ENCODE assay signal across 22 mouse cellular contexts in genomic region chr1:99317710-99318066, GRCm38 (mm10).
DNase-seq lines count a peak whose midpoint lies in the region; ATAC-seq and TF ChIP-seq lines count a peak whose summit lies in the region.
"Had no signal": no experiment of that assay in that cellular context is flagged by ENCODE, and none has a peak within 500 bp of the region (broad histone marks: within the 10 kb centered on the region; RNA-seq: fewer than 3 reads in every experiment).

No protein-coding gene starts in this region.

- no peak overlapping the region for H3K27ac ChIP-seq in embryonic facial prominence, embryonic 14.5 days (replicated peaks; ENCODE audit: low read depth, low read length)
- H3K27ac ChIP-seq in embryonic facial prominence, embryonic 10.5 days (replicated peaks): no peak overlapping the region
- no peak overlapping the region for H3K27ac ChIP-seq in neural tube, embryonic 11.5 days (ENCODE audit: low read depth, low read length)
- no peak overlapping the region for H3K27ac ChIP-seq in neural tube, embryonic 15.5 days (replicated peaks)
- H3K27ac ChIP-seq in midbrain, embryonic 16.5 days (ENCODE audit: low read length): no peak overlapping the region
- H3K27ac ChIP-seq in thymus, adult 2 months (ENCODE audit: control insufficient read depth, insufficient read depth, low read length): no peak overlapping the region
- H3K27ac ChIP-seq: hindbrain, embryonic 15.5 days had no signal

- ATAC-seq in embryonic facial prominence, embryonic 14.5 days (ENCODE audit: low read depth): no peak
- ATAC-seq in neural tube, embryonic 11.5 days (ENCODE audit: insufficient read depth, low FRiP score, low TSS enrichment): 0 out of 2 replicates have a peak, but pooled peaks have one; percentile 53
- no peak for ATAC-seq in neural tube, embryonic 15.5 days (ENCODE audit: low FRiP score)
- ATAC-seq in midbrain, embryonic 16.5 days: peak; percentile 91
- ATAC-seq: forebrain, embryonic 14.5 days had no signal

- no peaks in the 10 kb centered on the region for H3K27me3 ChIP-seq in embryonic facial prominence, embryonic 14.5 days (replicated peaks; ENCODE audit: control insufficient read depth, insufficient read depth, low read length)
- no peaks in the 10 kb centered on the region for H3K27me3 ChIP-seq in embryonic facial prominence, embryonic 10.5 days (replicated peaks; ENCODE audit: low read depth, poor library complexity, severe bottlenecking)
- no peaks in the 10 kb centered on the region for H3K27me3 ChIP-seq in neural tube, embryonic 11.5 days (ENCODE audit: control insufficient read depth, insufficient read depth, low read length)
- no peaks in the 10 kb centered on the region for H3K27me3 ChIP-seq in neural tube, embryonic 15.5 days (replicated peaks)
- H3K27me3 ChIP-seq in midbrain, embryonic 16.5 days (ENCODE audit: control insufficient read depth, insufficient read depth, low read depth, low read length): no peaks in the 10 kb centered on the region
- no peaks in the 10 kb centered on the region for H3K27me3 ChIP-seq in thymus, adult 2 months (ENCODE audit: control insufficient read depth, insufficient read depth, low read length)
- H3K27me3 ChIP-seq: CH12.LX; hindbrain, embryonic 15.5 days had no signal

- no peak overlapping the region for H3K4me2 ChIP-seq in embryonic facial prominence, embryonic 14.5 days (ENCODE audit: low read depth, low read length)
- no peak overlapping the region for H3K4me2 ChIP-seq in neural tube, embryonic 11.5 days (ENCODE audit: low read depth)
- H3K4me2 ChIP-seq in neural tube, embryonic 15.5 days: no peak overlapping the region
- H3K4me2 ChIP-seq in midbrain, embryonic 16.5 days (ENCODE audit: low read length): no peak overlapping the region
- H3K4me2 ChIP-seq: heart, embryonic 11.5 days; hindbrain, embryonic 15.5 days had no signal

- TF ChIP-seq CTCF in thymus, adult 2 months (IDR thresholded peaks at IDR 0.05; ENCODE audit: borderline replicate concordance, control insufficient read depth, extremely low read depth, insufficient read depth, low read length, poor library complexity): no peak

- 49% methylated on average over 4 of the region's 4 CpGs for WGBS in embryonic facial prominence, embryonic 14.5 days
- WGBS in embryonic facial prominence, embryonic 10.5 days: 68% methylated on average over 4 of the region's 4 CpGs
- WGBS in neural tube, embryonic 11.5 days: 59% methylated on average over 4 of the region's 4 CpGs
- WGBS in neural tube, embryonic 15.5 days: 42% methylated on average over 4 of the region's 4 CpGs
- WGBS in midbrain, embryonic 16.5 days: 38% methylated on average over 4 of the region's 4 CpGs
- WGBS in thymus, adult 2 months: 78% methylated on average over 4 of the region's 4 CpGs

- DNase-seq in embryonic facial prominence, embryonic 14.5 days (ENCODE audit: low spot score): peak; percentile 48
- no peak for DNase-seq in embryonic facial prominence, embryonic 10.5 days (ENCODE audit: low spot score)
- no peak for DNase-seq in neural tube, embryonic 11.5 days (ENCODE audit: low spot score)
- peak; percentile 34 for DNase-seq in fat pad, adult 2 months (ENCODE audit: extremely low read depth, low read depth, low spot score)
- DNase-seq in adrenal gland, postnatal 4 days (ENCODE audit: low spot score in 2 of 2): no peak
- no peak for DNase-seq in thymus, adult 2 months
- DNase-seq: adrenal gland, postnatal 36 days; cerebellum, adult 8-10 months; heart, postnatal 14 days; kidney, adult 18-20 months; kidney, postnatal 10 days; liver; lung, postnatal 10 days; right cerebral cortex, adult 18-20 months; thymus, postnatal 25 days had no signal

- H3K9me3 ChIP-seq in embryonic facial prominence, embryonic 14.5 days (ENCODE audit: control insufficient read depth, low read length): no peaks in the 10 kb centered on the region
- no peaks in the 10 kb centered on the region for H3K9me3 ChIP-seq in embryonic facial prominence, embryonic 10.5 days
- no peaks in the 10 kb centered on the region for H3K9me3 ChIP-seq in neural tube, embryonic 11.5 days (ENCODE audit: control insufficient read depth, low read length)
- no peaks in the 10 kb centered on the region for H3K9me3 ChIP-seq in neural tube, embryonic 15.5 days (replicated peaks)
- no peaks in the 10 kb centered on the region for H3K9me3 ChIP-seq in midbrain, embryonic 16.5 days (replicated peaks; ENCODE audit: control insufficient read depth, low read length, poor library complexity, severe bottlenecking)
- H3K9me3 ChIP-seq: hindbrain, embryonic 15.5 days had no signal

- TF ChIP-seq POLR2A in thymus, adult 2 months (IDR thresholded peaks at IDR 0.05; ENCODE audit: control insufficient read depth, extremely low read depth, insufficient read depth, low read length, poor library complexity): no peak

- H3K4me1 ChIP-seq in embryonic facial prominence, embryonic 14.5 days (ENCODE audit: control insufficient read depth, insufficient read depth, low read length): no peaks in the 10 kb centered on the region
- no peaks in the 10 kb centered on the region for H3K4me1 ChIP-seq in embryonic facial prominence, embryonic 10.5 days
- H3K4me1 ChIP-seq in neural tube, embryonic 11.5 days (ENCODE audit: control insufficient read depth, insufficient read depth, low read length): no peaks in the 10 kb centered on the region
- no peaks in the 10 kb centered on the region for H3K4me1 ChIP-seq in neural tube, embryonic 15.5 days
- peaks cover 5% of the 10 kb centered on the region; the same call in 1 of the 2 replicates for H3K4me1 ChIP-seq in midbrain, embryonic 16.5 days (ENCODE audit: control insufficient read depth, insufficient read depth, low read length)
- no peaks in the 10 kb centered on the region for H3K4me1 ChIP-seq in thymus, adult 2 months (replicated peaks; ENCODE audit: control insufficient read depth, insufficient read depth, low read length)
- H3K4me1 ChIP-seq: hindbrain, embryonic 15.5 days had no signal

- H3K4me3 ChIP-seq in embryonic facial prominence, embryonic 14.5 days (ENCODE audit: low read depth, low read length): no peak overlapping the region
- no peak overlapping the region for H3K4me3 ChIP-seq in embryonic facial prominence, embryonic 10.5 days
- H3K4me3 ChIP-seq in neural tube, embryonic 11.5 days (ENCODE audit: low read depth, low read length): no peak overlapping the region
- H3K4me3 ChIP-seq in neural tube, embryonic 15.5 days (replicated peaks): no peak overlapping the region
- H3K4me3 ChIP-seq in midbrain, embryonic 16.5 days (ENCODE audit: low read depth, low read length): no peak overlapping the region
- H3K4me3 ChIP-seq in thymus, adult 2 months (ENCODE audit: control insufficient read depth, insufficient read depth, low read length): no peak overlapping the region
- H3K4me3 ChIP-seq: erythroblast, embryonic 14.5 days; hindbrain, embryonic 15.5 days had no signal

- no peaks in the 10 kb centered on the region for H3K36me3 ChIP-seq in embryonic facial prominence, embryonic 14.5 days (ENCODE audit: control insufficient read depth, insufficient read depth, low read length)
- H3K36me3 ChIP-seq in embryonic facial prominence, embryonic 10.5 days (replicated peaks): no peaks in the 10 kb centered on the region
- H3K36me3 ChIP-seq in neural tube, embryonic 11.5 days (ENCODE audit: control insufficient read depth, insufficient read depth, low read length): no peaks in the 10 kb centered on the region
- H3K36me3 ChIP-seq in neural tube, embryonic 15.5 days: no peaks in the 10 kb centered on the region
- H3K36me3 ChIP-seq in midbrain, embryonic 16.5 days (ENCODE audit: control insufficient read depth, insufficient read depth, low read length): no peaks in the 10 kb centered on the region
- H3K36me3 ChIP-seq in thymus, adult 2 months (ENCODE audit: control insufficient read depth, insufficient read depth, low read length): no peaks in the 10 kb centered on the region
- H3K36me3 ChIP-seq: hindbrain, embryonic 15.5 days had no signal

- H3K9ac ChIP-seq in embryonic facial prominence, embryonic 14.5 days (ENCODE audit: low read depth, low read length): no peak overlapping the region
- no peak overlapping the region for H3K9ac ChIP-seq in neural tube, embryonic 11.5 days (ENCODE audit: low read length)
- no peak overlapping the region for H3K9ac ChIP-seq in neural tube, embryonic 15.5 days (replicated peaks)
- no peak overlapping the region for H3K9ac ChIP-seq in midbrain, embryonic 16.5 days (ENCODE audit: low read depth, low read length)
- H3K9ac ChIP-seq: hindbrain, embryonic 15.5 days had no signal

Comparison
In these comparisons a context has a peak if more than half of its experiments do, and no peak if none do; other contexts are left out.
1. ATAC-seq: peak in neural tube, embryonic 11.5 days (single experiment) and midbrain, embryonic 16.5 days (single experiment); none in embryonic facial prominence, embryonic 14.5 days (single experiment) and neural tube, embryonic 15.5 days (single experiment).
2. DNase-seq: peak in embryonic facial prominence, embryonic 14.5 days (single experiment) and fat pad, adult 2 months (single experiment); none in embryonic facial prominence, embryonic 10.5 days (single experiment), neural tube, embryonic 11.5 days (single experiment), adrenal gland, postnatal 4 days (0 of 2) and thymus, adult 2 months (single experiment).